Mouse (Mus musculus) liver, adult 10 weeks (tissue): Measurements from ENCODE around the gene Hoxa5. TPM values are rescaled to one million over a fixed set of nuclear protein-coding genes. Genes with fewer than 3 reads are reported as not detected.

Experiments used
- polyA plus RNA-seq: library from polyadenylated mRNA; stranded (reverse); fragments of 350-450 nt; fragmentation: Illumina TruSeq; extraction: RNeasy Lipid Tissue Mini Kit (QIAGEN cat#74804); gene quantifications from one replicate; pipeline ENCODE4 v1.2.3, GENCODE M21; 2014; ENCODE audit warnings: low read depth, low replicate concordance

Hoxa5 gene
- 0.61 TPM for polyA plus RNA-seq

GRCm38 (mm10) chr6:52204050-52204752 lies at the start of gene Hoxa5:
Hoxa5 (minus strand) TSS chr6:52204587.

DNA sequence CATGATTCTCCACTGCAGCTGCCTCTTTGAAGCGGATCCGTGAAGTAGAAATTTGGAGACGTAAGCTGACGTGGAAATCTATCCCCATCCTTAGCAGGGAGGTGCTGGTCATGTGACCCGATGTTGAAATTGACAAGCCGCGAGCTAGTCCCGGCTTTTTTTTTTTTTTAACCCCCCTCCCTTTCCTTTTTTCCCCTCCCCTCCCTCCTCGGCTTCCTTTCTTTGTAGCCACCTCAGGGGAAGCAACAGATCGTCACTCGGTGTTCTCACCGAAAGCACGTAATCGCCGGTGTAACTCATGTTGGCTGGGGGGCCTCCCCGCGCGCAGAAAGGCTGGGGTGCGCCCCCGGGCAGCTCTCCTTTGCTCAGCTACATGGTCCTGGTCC lies 41.4 kb upstream of the Hoxa5 start, which contains the start of gene Hoxa11:
Gene Hoxa11 (minus strand): TSS at position 54 of the 386 bp plus-strand sequence.

DNA sequence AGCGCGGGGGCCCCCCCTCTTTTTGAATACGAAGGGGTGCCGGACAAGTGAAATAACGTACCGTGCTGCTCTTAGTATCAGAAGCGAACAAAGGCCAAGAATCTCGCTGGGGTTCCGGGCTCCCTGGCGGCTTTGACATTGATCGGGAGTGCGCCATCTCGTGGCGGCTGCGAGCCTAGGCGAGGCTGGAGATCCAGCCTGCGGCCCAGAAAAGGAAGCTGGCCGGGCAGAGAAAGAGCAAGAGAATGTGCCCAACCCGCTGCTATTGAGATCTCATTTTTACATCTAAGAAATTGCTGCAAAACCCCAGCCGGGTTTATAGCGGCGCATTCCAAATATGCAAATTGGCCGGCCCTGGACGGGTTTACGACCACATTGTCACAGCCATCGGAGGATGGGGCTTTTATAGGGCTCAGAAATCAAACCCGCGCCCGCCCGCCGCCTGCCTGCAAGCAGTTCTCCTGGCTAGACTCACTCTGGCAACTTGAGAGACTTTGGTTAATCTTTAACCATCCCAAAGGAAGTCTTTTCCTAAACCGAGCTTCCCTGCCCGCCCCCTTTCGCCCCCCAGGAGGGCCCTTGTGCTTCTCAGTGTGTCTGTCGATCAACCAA lies 36.1 kb upstream of the Hoxa5 start, which contains the start of gene Hoxa10:
Gene Hoxa10 (minus strand): TSS at position 466 of the 612 bp plus-strand sequence.

GRCm38 (mm10) chr6:52230516-52231165 lies 26.3 kb upstream of the Hoxa5 start, which contains the start of gene Hoxa9:
Hoxa9 (minus strand) TSS chr6:52231089.

GRCm38 (mm10) chr6:52221337-52221992 lies 17.1 kb upstream of the Hoxa5 start, which contains the start of gene Hoxa7:
Hoxa7 (minus strand) TSS chr6:52221854.

DNA sequence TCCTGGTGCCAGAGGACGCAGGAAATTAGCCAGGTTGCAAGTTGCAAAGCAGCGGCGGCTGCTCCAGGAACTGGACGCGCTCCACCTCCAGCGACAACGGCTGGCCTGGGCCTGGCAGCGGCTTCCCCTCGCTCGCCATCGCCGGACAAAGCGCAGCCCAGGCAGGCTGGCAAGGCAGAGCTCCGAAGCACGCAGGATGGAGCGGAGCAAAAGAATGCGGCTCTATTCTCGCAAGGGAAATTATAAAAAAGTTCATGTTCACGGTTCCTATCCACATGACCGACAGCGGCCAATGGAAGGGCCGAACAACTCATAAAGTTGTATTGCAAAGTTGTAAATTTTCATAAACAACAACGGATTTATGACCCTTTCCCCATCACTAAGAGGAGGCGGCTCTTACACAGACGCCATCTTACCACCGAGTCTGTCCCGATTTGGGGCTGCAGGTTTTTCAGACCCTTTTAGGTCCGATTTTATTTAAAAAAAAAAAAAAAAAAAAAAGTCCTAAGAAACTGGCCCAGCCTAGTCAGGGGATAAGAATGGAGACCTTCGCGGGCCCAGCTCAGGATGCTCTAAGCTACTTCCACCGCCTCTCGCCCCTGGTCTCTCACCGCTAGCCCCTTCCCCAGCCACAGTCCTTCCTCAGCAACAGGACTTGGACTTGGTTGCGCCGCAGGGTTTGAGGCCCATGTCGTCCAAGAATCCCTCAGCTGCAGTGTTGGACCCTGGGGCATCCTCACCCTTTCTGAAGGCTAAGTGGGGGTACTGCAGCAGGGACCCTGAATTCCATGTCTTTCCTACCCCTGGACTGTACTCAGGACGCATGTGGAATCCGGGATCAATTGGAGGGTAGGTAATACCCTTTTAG lies 9.0 kb upstream of the Hoxa5 start, which contains the start of the genes Hoxa3 and Gm28308:
Gene Hoxa3 (minus strand): TSS at position 218 of the 868 bp plus-strand sequence.
Gene Gm28308 (minus strand): TSS at position 221 of the 868 bp plus-strand sequence.

DNA sequence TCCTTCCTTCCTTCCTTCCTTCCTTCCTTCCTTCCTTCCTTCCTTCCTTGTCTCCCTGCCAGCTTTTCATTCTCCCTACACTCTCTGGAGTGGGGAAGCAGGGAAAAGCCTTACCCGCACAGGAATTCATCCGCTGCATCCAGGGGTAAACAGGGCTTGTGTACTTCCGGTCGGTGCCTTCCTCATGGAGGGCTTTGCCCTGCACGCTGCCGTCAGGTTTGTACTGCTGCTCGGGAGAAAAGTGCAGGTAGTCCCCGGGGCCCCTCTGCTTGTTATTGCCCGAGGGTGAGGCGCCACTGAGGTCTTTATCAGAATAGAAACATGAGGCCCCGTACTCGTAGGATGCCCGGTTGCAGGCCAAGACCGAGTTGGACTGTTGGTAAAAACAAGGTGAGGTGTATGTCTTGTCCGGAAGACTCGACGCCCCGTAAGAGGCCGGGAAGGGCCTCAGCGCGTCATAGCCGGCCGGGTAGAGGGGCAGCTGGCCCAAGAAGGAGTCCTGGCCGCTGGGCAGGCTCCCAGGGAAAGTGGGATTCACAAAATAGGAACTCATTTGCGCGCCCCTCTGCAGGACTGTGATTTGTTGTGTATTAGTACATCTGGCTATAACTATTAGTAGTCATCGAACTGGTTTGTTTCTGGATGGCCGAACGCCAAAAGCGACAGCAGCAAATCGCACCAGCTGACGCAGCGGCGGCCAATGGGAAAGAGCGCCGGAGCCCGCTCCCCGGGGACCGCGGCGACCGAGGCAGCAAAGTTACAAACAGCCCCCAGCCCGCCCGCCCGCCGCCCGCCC lies 3.9 kb upstream of the Hoxa5 start, which contains the start of gene Hoxa6:
Gene Hoxa6 (minus strand): TSS at position 651 of the 796 bp plus-strand sequence.

GRCm38 (mm10) chr6:52190906-52191810 lies 13.2 kb downstream of the Hoxa5 start, which contains the start of gene Hoxa4:
Hoxa4 (minus strand) TSS chr6:52191753.

DNA sequence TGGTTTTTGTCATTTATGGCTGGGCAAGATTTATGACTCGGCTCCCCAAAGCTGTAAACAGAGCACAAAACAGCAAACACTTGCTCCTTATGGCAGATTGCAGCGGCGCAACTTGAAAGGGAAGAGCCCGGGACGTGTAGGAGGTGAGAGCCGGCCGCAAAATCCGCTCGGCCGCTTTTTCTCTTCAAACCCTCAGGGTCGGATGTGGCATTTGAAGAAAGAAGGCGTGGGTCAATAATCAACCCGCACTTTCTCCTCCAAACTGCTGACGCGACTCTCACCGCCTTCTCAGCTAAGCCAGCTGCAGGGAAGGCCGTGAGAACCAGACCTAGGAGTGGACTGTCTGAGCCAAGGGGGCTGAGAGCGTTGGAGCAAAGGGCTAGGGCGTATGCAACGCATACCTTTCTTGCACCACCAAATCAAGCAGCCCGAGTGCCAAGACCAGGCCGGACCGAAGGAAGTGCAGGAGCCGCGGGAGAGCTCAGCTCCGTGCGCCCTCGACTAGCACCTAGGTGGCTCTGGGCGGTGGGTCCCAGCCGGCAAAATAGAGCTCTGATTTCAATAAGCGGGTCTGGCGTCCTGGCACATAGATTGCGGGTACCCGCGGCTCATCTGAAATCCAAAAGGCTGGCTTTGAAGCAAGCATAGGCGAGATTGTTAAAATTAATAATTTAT lies 27.2 kb downstream of the Hoxa5 start, which contains the start of gene 5730596B20Rik:
Gene 5730596B20Rik (plus strand): TSS at position 438 of the 675 bp plus-strand sequence.

DNA sequence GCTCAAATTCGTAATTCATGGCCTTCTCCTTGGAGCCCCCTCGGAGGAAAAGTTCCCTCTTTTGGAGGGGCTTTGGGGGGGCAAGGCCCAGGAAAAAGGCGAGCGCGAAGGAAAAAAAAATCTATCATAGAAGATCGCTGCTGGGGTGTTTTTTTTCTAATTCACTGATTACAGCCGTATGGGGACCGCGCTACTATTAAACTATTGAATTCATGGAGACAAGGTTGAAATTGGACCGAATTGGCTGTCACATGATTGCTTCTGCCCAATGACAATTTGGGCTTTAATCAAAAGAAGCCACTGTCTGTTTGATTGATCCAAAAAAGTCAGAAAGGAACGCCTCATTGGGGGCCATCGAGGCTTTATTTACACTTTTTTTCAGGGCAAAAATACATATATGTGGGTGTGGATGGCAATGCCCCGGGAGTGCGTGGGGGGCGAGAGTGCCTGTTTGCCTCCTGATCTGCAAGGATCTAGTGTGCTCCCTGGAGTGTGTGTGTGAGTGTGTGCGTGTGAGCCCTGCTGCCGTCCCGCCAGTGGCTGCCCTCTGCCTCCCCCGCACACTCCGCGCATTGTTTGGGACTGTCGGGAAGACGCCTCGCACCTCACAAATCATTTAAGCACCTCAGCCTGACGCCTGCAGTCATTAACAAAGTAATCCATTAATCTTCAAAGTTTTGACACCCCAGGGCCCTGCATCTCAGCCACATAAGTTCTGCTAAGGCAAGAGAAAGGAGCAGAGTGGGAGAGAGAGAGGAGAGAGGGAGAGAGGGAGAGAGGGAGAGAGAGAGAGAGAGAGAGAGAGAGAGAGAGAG lies 39.6 kb downstream of the Hoxa5 start, which contains the start of gene Hoxa2:
Gene Hoxa2 (minus strand): TSS at position 206 of the 815 bp plus-strand sequence.

GRCm38 (mm10) chr6:52158276-52159051 lies 45.9 kb downstream of the Hoxa5 start, which contains the start of gene Hoxa1:
Hoxa1 (minus strand) TSS chr6:52158317.

Other genes starting within 250 kb of the Hoxa5 start
- 33.2 TPM for gene Skap2, start 192.0 kb downstream of the Hoxa5 start, polyA plus RNA-seq
- gene Hoxa1, start 46.3 kb downstream of the Hoxa5 start, polyA plus RNA-seq: not detected
- gene Hoxa2, start 39.8 kb downstream of the Hoxa5 start, polyA plus RNA-seq: 0.58 TPM
- 0.13 TPM for gene 5730596B20Rik, start 27.1 kb downstream of the Hoxa5 start, polyA plus RNA-seq
- gene Hoxa4, start 12.8 kb downstream of the Hoxa5 start, polyA plus RNA-seq: not detected
- not detected for gene Hoxa6, start 4.1 kb upstream of the Hoxa5 start, polyA plus RNA-seq
- gene Hoxa3, start 8.7 kb upstream of the Hoxa5 start, polyA plus RNA-seq: 0.53 TPM
- gene Gm28308, start 8.8 kb upstream of the Hoxa5 start, polyA plus RNA-seq: not detected
- not detected for gene Hoxa7, start 17.3 kb upstream of the Hoxa5 start, polyA plus RNA-seq
- gene Hoxa9, start 26.5 kb upstream of the Hoxa5 start, polyA plus RNA-seq: not detected
- gene Hoxa10, start 36.3 kb upstream of the Hoxa5 start, polyA plus RNA-seq: not detected
- gene Hoxa11, start 41.2 kb upstream of the Hoxa5 start, polyA plus RNA-seq: not detected
- not detected for gene Hoxa13, start 56.3 kb upstream of the Hoxa5 start, polyA plus RNA-seq
- not detected for gene Evx1, start 108.9 kb upstream of the Hoxa5 start, polyA plus RNA-seq